Mouse (Mus musculus): ENCODE measurements around the gene Etfb. TPM values are rescaled to one million over a fixed set of nuclear protein-coding genes. Genes with fewer than 3 reads are reported as not detected.

Gene Etfb
- polyA plus RNA-seq, 1 experiment from 2014 or later: 166 TPM

GRCm38 (mm10) chr7:43434676-43435075 is 9.2 kb upstream of the Etfb start:
- no peaks in the 10 kb centered on the region for H3K9me3 ChIP-seq
- H3K9ac ChIP-seq: no peak overlapping the region
- H3K4me1 ChIP-seq: no peaks in the 10 kb centered on the region
- no peaks in the 10 kb centered on the region for H3K27me3 ChIP-seq (replicated peaks)
- H3K36me3 ChIP-seq: no peaks in the 10 kb centered on the region
- no peak overlapping the region for H3K4me3 ChIP-seq
- 82% methylated on average over 5 of the region's 5 CpGs for WGBS
- no peak for ATAC-seq (ENCODE audit: low FRiP score, low read depth)
- H3K27ac ChIP-seq: no peak overlapping the region
- H3K4me2 ChIP-seq (replicated peaks): no peak overlapping the region

GRCm38 (mm10) chr7:43436341-43437255 is 7.3 kb upstream of the Etfb start, which contains the start of gene Nkg7:
TSS of gene Nkg7 (plus strand) at chr7:43437073.
- Histone ChIP-seq H3K27ac (no peak within 1 kb of the TSS), H3K9ac (no peak within 1 kb of the TSS), H3K4me1 (no peaks in the 10 kb centered on the region), H3K4me3 (no peak within 1 kb of the TSS), H3K9me3 (no peaks in the 10 kb centered on the region), H3K27me3 (replicated peaks) (no peaks in the 10 kb centered on the region), H3K4me2 (replicated peaks) (no peak within 1 kb of the TSS), H3K36me3 (no peaks in the 10 kb centered on the region)
- 76% methylated on average over 10 of the region's 10 CpGs for WGBS
- ATAC-seq (ENCODE audit: low FRiP score, low read depth): no peak

GRCm38 (mm10) chr7:43438611-43439010 is 5.3 kb upstream of the Etfb start:
- Histone ChIP-seq H3K9ac (no peak overlapping the region), H3K9me3 (no peaks in the 10 kb centered on the region), H3K4me2 (replicated peaks) (no peak overlapping the region), H3K4me1 (peaks cover 9% of the 10 kb centered on the region), H3K27me3 (replicated peaks) (no peaks in the 10 kb centered on the region), H3K36me3 (no peaks in the 10 kb centered on the region), H3K27ac (no peak overlapping the region), H3K4me3 (no peak overlapping the region)
- no peak for ATAC-seq (ENCODE audit: low FRiP score, low read depth)
- WGBS: 82% methylated on average over 4 of the region's 4 CpGs

- H3K27me3 ChIP-seq (replicated peaks): no peaks in the 10 kb centered on the region
- no peak for ATAC-seq (ENCODE audit: low FRiP score, low read depth)
- H3K4me1 ChIP-seq: peaks cover 19% of the 10 kb centered on the region
- H3K9ac ChIP-seq: no peak within 1 kb of the TSS
- no peak within 1 kb of the TSS for H3K4me2 ChIP-seq (replicated peaks)
- H3K4me3 ChIP-seq: no peak within 1 kb of the TSS
- no peaks in the 10 kb centered on the region for H3K9me3 ChIP-seq
- no peak within 1 kb of the TSS for H3K27ac ChIP-seq
- H3K36me3 ChIP-seq: no peaks in the 10 kb centered on the region
- WGBS: 82% methylated on average over 6 of the region's 6 CpGs
Observed at GRCm38 (mm10) chr7:43440482-43440881, 3.4 kb upstream of the Etfb start, which contains the start of gene Cldnd2. TSS of gene Cldnd2 (plus strand) at chr7:43440782.

GRCm38 (mm10) chr7:43441071-43441470 is 2.8 kb upstream of the Etfb start:
- WGBS: 89% methylated on average over 3 of the region's 3 CpGs
- Histone ChIP-seq H3K4me1 (peaks cover 19% of the 10 kb centered on the region), H3K27me3 (replicated peaks) (no peaks in the 10 kb centered on the region), H3K4me3 (no peak overlapping the region), H3K4me2 (replicated peaks) (no peak overlapping the region), H3K36me3 (no peaks in the 10 kb centered on the region), H3K27ac (no peak overlapping the region), H3K9ac (no peak overlapping the region), H3K9me3 (no peaks in the 10 kb centered on the region)
- no peak for ATAC-seq (ENCODE audit: low FRiP score, low read depth)

- Histone ChIP-seq H3K4me3 (peak overlapping the region; percentile 44), H3K4me2 (replicated peaks) (peak overlapping the region; percentile 72), H3K9ac (peak overlapping the region; percentile 61), H3K9me3 (no peaks in the 10 kb centered on the region), H3K4me1 (peaks cover 19% of the 10 kb centered on the region), H3K27ac (no peak overlapping the region), H3K36me3 (no peaks in the 10 kb centered on the region), H3K27me3 (replicated peaks) (no peaks in the 10 kb centered on the region)
- no peak for ATAC-seq (ENCODE audit: low FRiP score, low read depth)
- WGBS: 17% methylated on average over 9 of the region's 9 CpGs
Observed at GRCm38 (mm10) chr7:43442684-43443083, 1.2 kb upstream of the Etfb start.

- Histone ChIP-seq H3K4me3 (peak overlapping the region; percentile 44), H3K9me3 (no peaks in the 10 kb centered on the region), H3K27me3 (replicated peaks) (no peaks in the 10 kb centered on the region), H3K4me2 (replicated peaks) (peak overlapping the region; percentile 72), H3K27ac (peak overlapping the region; percentile 77), H3K4me1 (peaks cover 19% of the 10 kb centered on the region), H3K36me3 (no peaks in the 10 kb centered on the region), H3K9ac (peak overlapping the region; percentile 61)
- WGBS: under 1% methylated on average over 36 of the region's 36 CpGs
- ATAC-seq (ENCODE audit: low FRiP score, low read depth): peak; percentile 84
Observed at GRCm38 (mm10) chr7:43443126-43443916, 562 bp upstream of the Etfb start.

- no peak overlapping the region for H3K4me3 ChIP-seq
- ATAC-seq (ENCODE audit: low FRiP score, low read depth): no peak
- H3K9ac ChIP-seq: no peak overlapping the region
- no peak overlapping the region for H3K27ac ChIP-seq
- H3K36me3 ChIP-seq: peaks cover 4% of the 10 kb centered on the region; the same call in 1 of the 2 replicates
- WGBS: 96% methylated on average over 4 of the region's 4 CpGs
- H3K9me3 ChIP-seq: no peaks in the 10 kb centered on the region
- peaks cover 14% of the 10 kb centered on the region for H3K4me1 ChIP-seq
- no peaks in the 10 kb centered on the region for H3K27me3 ChIP-seq (replicated peaks)
- no peak overlapping the region for H3K4me2 ChIP-seq (replicated peaks)
Observed at GRCm38 (mm10) chr7:43447801-43448200, 3.9 kb downstream of the Etfb start.

- no peak for ATAC-seq (ENCODE audit: low FRiP score, low read depth)
- WGBS: 89% methylated on average over 3 of the region's 3 CpGs
- H3K27ac ChIP-seq: no peak overlapping the region
Observed at GRCm38 (mm10) chr7:43448246-43448645, 4.4 kb downstream of the Etfb start.

GRCm38 (mm10) chr7:43449811-43450210 is 5.9 kb downstream of the Etfb start:
- no peaks in the 10 kb centered on the region for H3K27me3 ChIP-seq (replicated peaks)
- H3K4me3 ChIP-seq: no peak overlapping the region
- WGBS: 96% methylated on average over 2 of the region's 2 CpGs
- H3K9me3 ChIP-seq: no peaks in the 10 kb centered on the region
- H3K36me3 ChIP-seq: peaks cover 24% of the 10 kb centered on the region
- H3K4me2 ChIP-seq (replicated peaks): no peak overlapping the region
- H3K4me1 ChIP-seq: peaks cover 3% of the 10 kb centered on the region; the same call in 1 of the 2 replicates
- no peak overlapping the region for H3K9ac ChIP-seq
- H3K27ac ChIP-seq: no peak overlapping the region
- no peak for ATAC-seq (ENCODE audit: low FRiP score, low read depth)

More at GRCm38 (mm10) chr7:43448246-43448645, 4.4 kb downstream of the Etfb start:
- H3K4me2 ChIP-seq (replicated peaks): no peak overlapping the region
- no peaks in the 10 kb centered on the region for H3K9me3 ChIP-seq
- no peaks in the 10 kb centered on the region for H3K27me3 ChIP-seq (replicated peaks)
- H3K4me1 ChIP-seq: peaks cover 11% of the 10 kb centered on the region; the same call in 1 of the 2 replicates
- H3K9ac ChIP-seq: no peak overlapping the region
- no peak overlapping the region for H3K4me3 ChIP-seq
- peaks cover 8% of the 10 kb centered on the region; the same call in 1 of the 2 replicates for H3K36me3 ChIP-seq

GRCm38 (mm10) chr7:43451726-43452125 is 7.8 kb downstream of the Etfb start:
- Histone ChIP-seq H3K4me3 (no peak overlapping the region), H3K9ac (no peak overlapping the region), H3K9me3 (no peaks in the 10 kb centered on the region), H3K4me2 (replicated peaks) (no peak overlapping the region), H3K4me1 (no peaks in the 10 kb centered on the region), H3K36me3 (peaks cover 40% of the 10 kb centered on the region), H3K27me3 (replicated peaks) (no peaks in the 10 kb centered on the region), H3K27ac (no peak overlapping the region)
- ATAC-seq (ENCODE audit: low FRiP score, low read depth): no peak
- 97% methylated on average over 11 of the region's 11 CpGs for WGBS

GRCm38 (mm10) chr7:43452609-43453008 is 8.7 kb downstream of the Etfb start:
- Histone ChIP-seq H3K4me1 (no peaks in the 10 kb centered on the region), H3K36me3 (peaks cover 49% of the 10 kb centered on the region), H3K9ac (no peak overlapping the region), H3K27me3 (replicated peaks) (no peaks in the 10 kb centered on the region), H3K4me2 (replicated peaks) (no peak overlapping the region), H3K27ac (no peak overlapping the region), H3K9me3 (no peaks in the 10 kb centered on the region), H3K4me3 (no peak overlapping the region)
- WGBS: 50% methylated on average over 4 of the region's 4 CpGs
- no peak for ATAC-seq (ENCODE audit: low FRiP score, low read depth)

Measured in neural tube, embryonic 12.5 days (tissue).